Mouse (Mus musculus) brain, adult 2 months (tissue): Measurements from ENCODE around the gene Mob3b.
"Not testable (repeated sequence)": the region's sequence is repeated elsewhere in the genome, so short reads cannot be mapped to it uniquely, and the experiment has no call there.

ENCODE experiments used
- DNase-seq: peaks from one replicate; pipeline ENCODE4 v3.0.0; 2011; ENCODE audit warnings: low read depth, low spot score

Gene Mob3b

DNA sequence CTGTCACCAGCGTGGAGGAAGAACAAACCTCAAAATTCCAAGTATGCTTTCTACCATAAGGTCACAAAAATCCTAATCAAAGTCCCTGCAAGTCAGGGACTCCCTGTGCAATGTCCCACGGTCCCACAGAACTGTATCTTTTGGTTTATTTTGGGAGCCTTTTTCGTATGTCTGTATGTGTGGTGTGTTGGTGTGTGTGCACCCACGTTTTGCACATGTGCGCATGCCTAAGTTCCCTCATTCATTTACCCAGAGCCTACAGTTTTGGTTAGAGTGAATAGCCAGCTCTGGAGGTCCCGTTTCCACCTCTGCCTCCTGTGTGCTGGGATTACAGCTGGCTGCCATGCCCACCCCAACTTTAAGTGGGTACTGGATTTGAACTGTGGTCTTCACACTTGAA is 189.7 kb downstream of the Mob3b start:
- DNase-seq, result peak; percentile 33

DNA sequence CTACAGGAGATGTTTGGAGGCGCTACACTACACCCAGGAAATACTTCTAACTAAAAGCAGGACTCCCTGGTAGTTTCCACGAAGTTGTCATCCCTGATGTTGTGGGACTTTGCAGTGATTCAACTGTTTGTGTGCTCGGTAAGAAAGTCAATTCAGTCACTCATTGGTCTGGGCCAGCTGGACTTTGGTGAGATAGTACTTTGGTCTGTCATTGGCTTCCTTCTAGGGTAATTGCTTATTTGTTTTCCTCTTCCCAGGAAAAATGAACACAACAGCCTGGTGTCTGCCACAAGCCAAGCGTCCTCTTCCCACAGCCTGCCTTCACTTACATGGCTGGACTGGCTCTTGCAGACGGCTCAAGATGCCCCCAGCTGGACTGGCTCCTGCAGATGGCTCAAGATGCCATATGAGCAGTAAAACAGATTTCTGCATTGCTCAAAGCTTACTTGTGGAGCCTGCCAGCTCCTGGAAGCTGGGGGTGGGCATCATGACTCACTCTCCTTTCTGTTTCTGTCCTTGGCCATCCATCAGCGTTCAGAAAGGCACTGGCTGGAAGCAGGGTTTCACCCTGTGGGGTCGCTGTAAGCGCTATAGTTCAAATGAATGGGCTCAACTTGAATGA is 190.8 kb downstream of the Mob3b start:
- DNase-seq, result peak; percentile 83

DNA sequence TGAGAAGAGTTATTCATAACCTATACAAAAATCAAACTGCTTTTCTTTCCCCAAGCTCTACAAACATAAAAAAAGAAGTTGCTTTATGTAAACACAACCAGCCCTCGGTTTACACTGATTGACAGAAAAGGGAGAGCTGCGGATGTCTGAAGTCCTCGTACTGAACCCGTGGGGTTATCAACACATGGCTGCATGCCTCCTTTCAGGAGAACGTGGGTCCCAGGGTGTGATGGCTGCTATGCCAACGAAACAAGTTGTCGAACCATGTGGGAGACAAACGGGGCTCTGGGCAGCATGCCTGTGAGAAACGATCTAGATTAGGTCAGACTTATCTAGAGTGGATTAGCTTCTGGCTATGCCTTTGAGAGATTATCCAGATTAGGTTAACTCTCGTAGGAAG is 192.4 kb downstream of the Mob3b start:
- peak; percentile 38 for DNase-seq

DNA sequence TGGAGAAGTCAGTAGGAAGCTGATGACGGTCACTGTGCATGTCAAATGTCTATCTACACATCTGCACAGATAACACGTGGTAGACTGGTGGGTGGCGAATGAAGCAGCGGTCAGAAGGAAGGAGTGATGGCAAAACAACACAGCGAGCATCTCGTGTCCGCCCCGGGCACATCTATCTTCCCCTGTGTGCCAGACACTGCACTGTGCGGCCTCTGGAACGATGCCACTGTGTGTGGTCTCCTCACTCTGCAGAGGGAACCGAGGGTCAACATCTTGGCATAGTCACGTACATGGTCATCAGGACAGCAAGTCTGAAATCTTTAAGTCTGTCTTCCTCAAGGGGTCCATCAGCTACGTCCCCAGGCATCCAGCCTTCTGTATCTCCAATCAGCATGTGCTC is 193.3 kb downstream of the Mob3b start:
- DNase-seq, result no peak

DNA sequence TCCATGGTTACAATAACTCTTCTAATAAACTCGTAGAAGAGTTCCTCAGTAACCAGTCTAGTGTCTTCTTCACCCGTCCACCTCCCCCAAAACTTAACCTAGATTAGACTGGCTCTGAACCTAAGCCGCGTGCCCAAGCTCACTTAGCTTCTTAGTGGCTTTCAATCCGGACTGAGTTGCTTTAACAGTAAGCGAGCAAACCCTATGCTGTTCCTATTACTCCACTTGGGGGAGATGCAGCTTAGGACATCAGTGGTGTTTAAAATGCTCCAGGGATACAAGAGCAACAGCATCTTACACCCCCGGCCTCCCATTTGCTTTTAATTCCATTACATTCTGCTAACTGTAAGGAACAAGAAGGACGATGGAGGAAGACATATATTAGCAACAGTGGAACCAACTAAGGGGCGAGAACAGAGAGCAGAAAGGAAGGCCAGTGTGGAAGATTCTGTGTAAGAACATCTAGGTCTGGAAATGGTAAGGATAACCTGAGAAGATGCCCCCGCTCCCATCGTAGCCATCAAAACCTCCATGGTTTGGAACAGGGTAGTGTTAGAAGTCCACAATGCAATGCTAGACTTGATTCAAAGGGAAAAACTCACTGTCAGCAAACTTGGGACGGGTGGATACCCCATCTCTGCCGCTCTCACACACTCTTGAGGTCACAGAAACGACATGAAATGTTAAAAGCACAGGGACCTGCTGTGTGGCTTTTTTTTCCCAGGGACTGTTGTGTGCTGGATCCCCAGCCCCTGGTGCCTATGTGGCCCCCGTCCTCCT is 196.3 kb downstream of the Mob3b start:
- peak; percentile 78 for DNase-seq

DNA sequence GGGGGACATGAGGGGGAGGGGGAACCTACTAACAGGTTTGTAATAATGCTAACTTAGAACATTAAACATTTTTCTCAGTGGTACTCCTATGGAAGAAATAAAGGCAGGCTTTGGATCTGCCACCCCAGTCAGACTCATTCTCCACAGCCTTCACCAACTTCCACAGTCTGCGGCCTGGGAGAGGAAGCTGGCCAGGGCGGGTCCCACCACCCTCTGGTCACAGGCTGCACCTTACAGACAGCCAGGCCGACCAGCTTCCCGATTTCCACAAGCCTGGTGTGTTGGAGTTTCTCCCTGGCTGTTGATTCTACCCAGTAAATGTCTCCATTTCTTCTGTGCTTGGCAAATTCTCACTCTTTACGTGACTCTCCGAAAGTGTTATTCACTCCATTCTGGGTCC is 197.8 kb downstream of the Mob3b start:
- DNase-seq, result no peak

DNA sequence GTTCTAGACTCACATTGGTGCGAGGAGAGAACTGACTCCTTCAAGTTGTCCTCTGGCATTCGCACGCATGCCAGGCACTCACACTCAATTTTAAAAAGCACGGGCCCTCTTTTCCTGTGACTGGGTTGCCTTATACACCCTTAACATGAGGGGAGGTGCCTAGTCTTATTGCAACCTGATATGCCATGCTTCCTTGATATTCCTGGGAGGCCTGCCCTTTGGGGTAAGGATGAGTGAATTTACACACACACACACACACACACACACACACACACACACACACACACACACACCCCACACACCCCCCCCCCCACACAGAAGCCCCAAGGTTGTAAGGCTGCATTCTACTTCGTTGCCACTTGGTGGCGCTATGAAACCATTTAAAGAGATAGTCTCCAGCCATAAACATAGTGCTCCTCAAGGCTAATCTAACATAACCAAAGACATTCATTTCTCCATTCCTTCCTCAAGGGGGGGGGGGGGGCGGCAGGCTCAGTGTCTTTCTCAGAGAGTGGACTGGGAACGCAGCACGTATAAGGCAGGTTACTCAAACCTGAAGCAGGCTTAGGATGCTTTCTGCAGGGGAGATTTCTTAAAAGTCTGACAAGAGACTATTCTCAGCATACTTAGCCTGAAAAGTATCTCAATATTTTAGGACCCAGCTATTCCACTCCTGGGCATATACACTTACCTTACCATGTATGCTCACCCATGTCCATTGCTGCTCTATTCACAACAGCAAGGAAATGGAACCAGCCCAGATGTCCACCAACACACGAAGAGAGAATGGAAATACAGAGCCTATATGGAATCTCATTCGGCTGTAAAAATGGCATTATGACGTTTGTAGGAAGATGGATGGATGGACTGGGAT is 198.9 kb downstream of the Mob3b start:
- DNase-seq, result peak; percentile 72

DNA sequence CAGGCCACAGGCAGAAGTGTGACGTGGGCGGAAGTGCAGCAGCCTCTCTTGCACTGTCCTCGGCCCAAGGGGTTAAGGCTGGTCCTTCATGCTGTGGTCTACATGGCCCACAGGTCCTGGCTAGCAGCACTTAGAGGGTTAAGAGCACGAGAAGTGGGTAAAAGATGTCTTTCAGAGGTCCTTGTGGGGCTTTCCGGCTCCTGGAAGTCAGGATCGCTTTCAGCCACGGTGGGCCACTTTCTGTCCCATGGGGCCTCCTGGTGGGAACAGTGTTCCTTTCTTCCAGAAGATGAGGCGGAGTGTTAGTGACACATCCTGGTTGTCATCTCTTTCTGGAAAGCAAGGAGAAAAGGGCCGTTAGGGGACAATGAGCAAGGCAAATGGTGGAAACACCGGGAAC is 203.6 kb downstream of the Mob3b start:
- DNase-seq, result no peak

DNA sequence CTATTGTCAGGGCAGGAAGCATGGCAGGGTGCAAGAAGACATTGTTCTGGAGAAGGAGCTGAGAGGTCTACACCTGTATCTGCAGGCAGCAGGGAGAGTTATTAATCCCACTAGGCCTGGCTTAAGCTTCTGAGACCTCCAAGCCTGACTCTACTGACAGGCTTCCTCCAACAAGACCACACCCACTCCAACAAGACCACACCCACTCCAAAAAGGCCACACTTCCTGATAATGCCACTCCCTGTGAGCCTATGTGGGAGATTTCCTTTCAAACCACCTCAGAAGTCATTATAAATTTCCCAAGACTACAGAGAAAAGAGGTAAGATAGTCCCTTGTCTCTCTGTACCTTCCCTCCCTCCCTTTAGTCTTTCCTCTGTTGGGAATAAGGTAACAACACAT is 210.1 kb downstream of the Mob3b start:
- no peak for DNase-seq

DNA sequence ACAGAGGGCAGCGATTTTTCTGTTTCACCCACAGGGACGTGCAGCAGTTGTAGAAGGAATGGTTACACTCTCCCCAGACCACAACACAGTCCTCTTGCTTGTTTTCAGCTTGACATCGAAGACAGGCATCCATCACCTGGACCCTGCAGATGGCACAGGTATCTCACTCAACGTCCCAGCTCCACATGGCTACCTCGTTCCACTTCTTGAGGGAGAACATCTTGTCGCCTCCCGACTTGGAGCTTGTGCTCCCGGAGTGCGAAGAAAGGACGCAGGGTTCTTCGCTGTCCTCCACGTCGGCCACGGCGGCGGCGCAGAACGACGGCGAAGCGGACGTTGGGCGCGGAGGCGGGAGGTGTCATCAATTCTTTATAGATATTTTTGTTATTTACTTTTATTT is 216.2 kb downstream of the Mob3b start:
- no peak for DNase-seq

DNA sequence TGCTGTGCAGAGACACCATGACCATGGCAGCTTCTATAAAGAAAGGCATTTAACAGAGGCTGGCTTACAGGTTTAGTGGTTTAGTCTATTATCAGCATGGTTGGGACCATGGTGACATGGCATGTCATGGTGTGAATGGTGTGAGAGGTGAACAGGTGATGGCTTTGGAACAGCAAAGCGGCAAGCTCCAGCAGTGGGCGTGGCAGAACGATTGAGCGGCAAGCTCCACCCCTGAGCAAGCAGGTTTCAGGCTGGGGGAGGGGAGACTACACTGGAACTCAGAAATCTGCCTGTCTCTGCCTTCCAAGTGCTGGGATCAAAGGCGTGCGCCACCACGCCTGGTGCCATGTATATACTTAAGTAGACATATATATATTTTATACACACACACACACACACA is 228.9 kb downstream of the Mob3b start:
- DNase-seq, result not testable (repeated sequence)

DNA sequence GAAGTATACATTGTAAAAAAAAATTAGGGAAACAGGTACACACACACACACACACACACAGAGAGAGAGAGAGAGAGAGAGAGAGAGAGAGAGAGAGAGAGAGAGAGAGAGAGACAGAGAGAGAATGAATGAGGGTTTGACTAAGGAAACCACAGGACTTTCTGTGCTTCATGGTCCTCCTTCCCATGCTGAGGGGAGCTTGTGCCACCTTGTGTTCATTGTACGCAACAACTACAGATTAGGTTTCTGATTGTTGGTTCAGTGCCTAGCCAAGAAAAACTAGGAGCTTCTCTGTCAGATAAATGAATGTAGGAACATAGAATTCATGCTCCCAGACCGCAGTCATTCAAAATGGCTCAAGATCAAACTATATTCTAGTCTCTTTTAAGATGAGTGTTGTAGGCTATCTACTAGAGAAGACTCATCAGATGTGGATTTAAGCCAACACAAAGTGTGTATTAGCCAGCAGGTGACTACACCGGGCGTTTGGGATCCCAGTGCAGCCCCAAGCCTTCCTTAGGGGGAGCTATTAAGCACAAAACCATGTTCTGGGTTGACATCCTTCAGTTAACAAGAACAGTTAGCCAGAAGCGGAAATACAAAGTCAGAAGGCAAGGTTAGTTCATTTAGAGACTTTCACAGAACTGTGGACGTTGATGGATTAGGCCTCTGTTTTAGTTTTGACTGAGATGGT is 235.0 kb downstream of the Mob3b start:
- DNase-seq, result peak; percentile 85

DNA sequence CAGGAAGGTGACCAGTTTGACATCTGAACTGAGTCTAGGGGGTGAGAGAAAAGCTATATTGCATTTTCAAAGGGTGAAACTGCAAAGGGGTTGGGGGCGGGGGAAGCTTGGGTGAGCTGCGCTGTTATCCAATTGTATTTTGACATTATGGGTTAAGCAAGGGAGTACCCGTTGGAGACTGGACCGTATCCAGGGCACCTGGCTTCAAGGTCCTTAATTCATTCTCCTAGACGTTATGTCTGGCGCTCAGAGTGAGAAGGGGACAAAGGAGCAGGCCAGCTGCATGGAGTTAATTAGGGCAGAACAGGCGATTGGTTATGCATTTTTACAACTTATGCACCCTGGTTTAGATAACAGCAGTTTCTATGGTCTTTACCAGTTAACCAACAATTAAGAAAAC is 239.9 kb downstream of the Mob3b start:
- no peak for DNase-seq

DNA sequence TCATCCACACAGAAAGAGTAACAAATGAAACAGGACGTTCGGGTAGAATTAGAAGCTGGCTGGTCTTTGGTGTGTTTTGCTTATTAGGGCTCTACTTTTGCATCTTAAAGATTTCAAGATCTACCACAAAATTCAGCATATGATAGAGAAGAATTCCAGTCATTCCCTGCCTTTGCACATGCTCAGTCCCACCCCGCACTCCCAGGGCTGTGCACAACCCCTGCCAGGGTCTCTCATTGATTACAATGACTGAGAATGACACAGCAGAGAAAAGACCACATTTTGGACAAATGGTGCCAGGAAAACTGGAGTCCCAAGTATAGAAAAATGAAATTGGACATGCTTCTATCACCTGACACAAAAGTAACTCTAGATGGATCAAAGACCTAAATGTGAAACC is 245.1 kb downstream of the Mob3b start:
- no peak for DNase-seq

DNA sequence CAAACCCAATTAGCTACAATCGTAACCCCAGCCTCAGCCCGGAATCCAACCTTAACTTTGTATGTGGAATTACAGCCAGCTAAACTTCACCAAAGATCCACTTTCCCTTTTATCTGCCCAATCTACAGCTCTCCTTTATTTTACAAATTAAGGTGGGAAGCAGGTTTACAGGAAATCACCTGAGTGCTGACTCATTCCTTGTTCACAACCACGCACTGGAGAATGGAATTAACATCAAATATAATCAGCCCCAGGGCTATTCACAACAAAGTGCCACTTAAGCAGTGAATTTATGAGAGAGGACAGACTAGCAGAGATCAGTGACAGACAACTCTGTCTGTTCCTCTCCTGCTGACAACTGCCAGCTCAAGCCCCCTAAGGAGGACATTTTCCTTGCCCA is 245.9 kb downstream of the Mob3b start:
- DNase-seq, result no peak

DNA sequence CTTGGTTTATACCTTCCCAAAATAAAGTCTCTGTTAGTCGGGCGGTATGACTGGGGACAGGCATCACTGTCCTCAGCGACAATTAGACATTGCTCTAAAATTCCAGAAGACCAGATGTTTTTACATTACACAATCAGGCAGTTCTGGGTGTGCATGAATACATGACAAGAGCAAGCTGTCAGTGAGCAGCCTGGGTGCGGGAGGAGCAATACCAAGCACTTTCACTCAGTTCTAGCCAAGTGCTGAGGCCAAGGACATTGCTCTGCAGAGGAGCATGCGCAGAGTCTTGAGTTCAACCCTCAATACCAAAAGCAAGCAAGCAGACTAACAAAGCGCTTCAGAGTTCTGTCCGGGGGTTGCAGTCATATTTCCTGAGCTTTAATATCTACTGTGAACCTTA is 249.2 kb downstream of the Mob3b start:
- no peak for DNase-seq

DNA sequence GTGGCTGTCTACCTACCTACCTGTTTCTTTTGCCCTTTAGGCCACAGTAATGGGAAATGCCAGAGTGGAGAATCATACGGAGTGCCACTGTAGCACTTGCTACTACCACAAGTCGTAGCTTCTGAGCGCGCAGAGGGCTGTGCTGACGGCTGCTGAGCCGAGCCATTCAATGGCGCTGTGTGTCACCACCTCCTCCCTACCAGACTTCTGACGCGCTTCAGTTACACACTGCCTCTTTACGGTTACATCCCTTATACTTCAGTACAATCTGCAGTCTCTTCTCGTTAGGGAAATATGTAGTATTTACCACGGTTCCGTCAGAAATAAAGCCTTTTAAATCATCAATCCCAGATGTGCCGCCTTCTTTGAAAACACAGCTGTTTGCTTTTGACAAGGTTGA is 250.3 kb downstream of the Mob3b start:
- peak; percentile 35 for DNase-seq

DNA sequence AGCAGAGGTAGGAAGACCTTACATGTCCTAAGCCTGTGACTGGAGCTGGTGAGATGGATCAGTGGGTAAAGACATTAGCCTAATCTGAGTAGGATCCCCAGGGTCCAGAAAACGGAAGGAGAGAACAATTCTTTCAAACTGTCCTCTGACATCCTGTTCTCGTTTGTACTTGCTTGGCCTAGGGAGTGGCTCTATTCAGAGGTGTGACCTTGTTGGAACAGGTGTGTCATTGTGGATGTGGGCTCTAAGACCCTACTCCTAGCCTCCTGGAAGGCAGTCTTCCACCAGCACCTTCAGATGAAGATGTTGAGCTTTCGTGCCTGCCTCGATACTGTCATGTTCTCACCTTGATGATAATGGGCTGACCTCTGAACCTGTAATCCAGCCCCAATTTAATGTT is 251.1 kb downstream of the Mob3b start:
- no peak for DNase-seq

DNA sequence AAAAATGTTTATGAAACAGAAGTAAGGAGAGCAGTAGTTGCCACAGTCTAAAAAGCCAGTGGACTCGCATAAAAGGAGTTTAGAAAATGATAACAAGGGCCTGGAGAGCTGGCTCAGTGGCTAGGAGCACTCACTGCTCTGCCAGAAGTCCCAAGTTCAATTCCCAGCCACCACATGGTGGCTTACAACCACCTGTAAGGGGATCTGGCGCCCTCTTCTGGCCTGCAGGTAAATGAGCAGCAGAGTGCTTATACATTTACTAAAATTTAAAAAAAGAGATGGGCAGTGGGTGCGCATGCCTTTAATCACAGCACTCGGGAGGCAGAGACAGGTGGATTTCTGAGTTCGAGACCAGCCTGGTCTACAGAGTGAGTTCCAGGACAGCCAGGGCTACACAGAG is 251.9 kb downstream of the Mob3b start:
- peak; percentile 9 for DNase-seq

DNA sequence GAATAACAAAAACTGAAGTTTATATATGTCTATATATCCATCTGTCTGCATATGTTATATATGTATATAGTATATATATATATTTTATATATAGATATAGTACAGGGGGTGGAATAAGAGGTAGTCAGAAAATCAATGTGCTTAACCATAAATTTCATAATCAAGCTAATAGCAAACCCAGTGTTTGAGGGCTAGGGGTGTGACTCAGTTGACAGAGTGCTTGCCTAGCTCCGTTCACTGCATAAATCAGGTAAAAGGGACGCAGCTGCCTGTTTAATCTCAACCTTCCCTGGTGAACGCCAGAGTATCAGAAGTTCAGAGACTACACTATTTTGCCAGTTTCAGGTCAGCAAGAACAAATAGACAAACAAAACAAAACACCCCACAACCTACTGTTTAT is 255.7 kb downstream of the Mob3b start:
- DNase-seq, result not testable (repeated sequence)

DNA sequence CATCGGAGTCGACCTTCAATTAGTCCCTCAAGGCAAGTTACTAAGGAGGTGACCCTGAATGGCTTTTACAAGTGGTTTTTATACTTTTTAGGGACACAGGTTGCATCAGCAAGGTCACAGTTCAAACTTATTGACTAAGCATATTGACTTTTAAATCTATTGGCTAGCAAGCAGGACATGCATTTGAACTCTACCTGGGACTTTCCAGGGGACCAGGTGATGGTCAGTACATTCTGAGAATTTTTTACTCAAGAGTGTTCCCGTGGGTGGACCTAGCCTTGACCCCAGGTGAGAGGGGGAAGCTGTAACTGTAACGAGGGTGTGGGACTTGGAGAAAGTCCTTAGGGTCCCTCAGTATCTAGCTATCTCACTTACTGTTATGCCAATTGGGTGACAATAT is 256.1 kb downstream of the Mob3b start:
- no peak for DNase-seq

DNA sequence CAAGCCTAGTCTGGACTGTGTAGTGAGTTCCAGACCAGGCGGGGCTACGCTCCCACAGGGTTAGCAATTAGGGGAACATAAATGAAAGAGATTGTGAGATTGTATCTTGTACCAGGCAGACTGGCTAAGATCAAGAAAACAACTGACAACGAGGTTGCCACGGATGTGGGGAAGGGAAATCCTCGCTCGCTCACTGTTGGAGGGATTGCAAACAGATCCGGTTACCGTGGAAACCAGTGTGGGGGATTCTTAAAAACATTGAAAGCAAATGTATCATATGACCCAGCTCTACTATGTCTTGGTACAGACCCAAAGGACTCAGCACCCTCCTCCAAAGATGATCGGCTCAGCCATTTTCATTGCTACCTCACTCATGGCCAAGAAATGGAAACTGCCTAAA is 257.1 kb downstream of the Mob3b start:
- peak; percentile 71 for DNase-seq
